Mouse (Mus musculus) hindbrain, embryonic 12.5 days (tissue): ENCODE data around the gene Tesmin. TPM values are rescaled to one million over a fixed set of nuclear protein-coding genes. Genes with fewer than 3 reads are reported as not detected.
A peak's percentile ranks its signal among the peaks of the same experiment; 100 is the strongest.

Experiments used
- ATAC-seq: fragments of 200-750 bp; cut with Nextera tagmentation; 2 replicates; pipeline ENCODE4 v1.8.0; 2017; ENCODE audit warnings: moderate TSS enrichment; ENCODE audit not compliant: low FRiP score
- H3K27ac ChIP-seq: fragments of 300-500 bp; sonication (generic); 2 replicates; pipeline ENCODE4 v1.5.1; 2016; ENCODE audit warnings: mild to moderate bottlenecking
- H3K27me3 ChIP-seq: fragments of 300-500 bp; sonication (generic); 2 replicates; pipeline ENCODE4 v1.6.1; 2016; ENCODE audit warnings: mild to moderate bottlenecking
- H3K36me3 ChIP-seq: fragments of 300-500 bp; sonication (generic); 2 replicates; pipeline ENCODE4 v1.6.1; 2016; ENCODE audit warnings: mild to moderate bottlenecking
- H3K4me1 ChIP-seq: fragments of 300-500 bp; sonication (generic); 2 replicates; pipeline ENCODE4 v1.6.1; 2016
- H3K4me2 ChIP-seq: fragments of 300-500 bp; sonication (generic); replicated peaks from 2 replicates; pipeline ENCODE4 v1.6.1; 2016; ENCODE audit warnings: mild to moderate bottlenecking
- H3K4me3 ChIP-seq: fragments of 300-500 bp; sonication (generic); 2 replicates; pipeline ENCODE4 v1.5.1; 2016; ENCODE audit warnings: mild to moderate bottlenecking
- H3K9ac ChIP-seq: fragments of 300-500 bp; sonication (generic); 2 replicates; pipeline ENCODE4 v1.6.1; 2016; ENCODE audit warnings: mild to moderate bottlenecking, moderate library complexity
- H3K9me3 ChIP-seq: fragments of 300-500 bp; sonication (generic); replicated peaks from 2 replicates; pipeline ENCODE4 v1.6.1; 2016; ENCODE audit warnings: mild to moderate bottlenecking
- WGBS: fragments of 180-500 bp; shearing (Covaris S2); methylation state at CpG from one replicate; pipeline ENCODE4 v1.1.7; 2016; 5-methylcytosine and 5-hydroxymethylcytosine counted together
- polyA plus RNA-seq: library from polyadenylated mRNA; unstranded; fragments of >200 nt; fragmentation: Nextera tagmentation; extraction: Ambion mirVana; gene quantifications from 2 replicates; pipeline ENCODE4 v1.2.1, GENCODE M21; 2016

Gene Tesmin
- polyA plus RNA-seq, 1 experiment from 2014 or later: 0.71 TPM

DNA sequence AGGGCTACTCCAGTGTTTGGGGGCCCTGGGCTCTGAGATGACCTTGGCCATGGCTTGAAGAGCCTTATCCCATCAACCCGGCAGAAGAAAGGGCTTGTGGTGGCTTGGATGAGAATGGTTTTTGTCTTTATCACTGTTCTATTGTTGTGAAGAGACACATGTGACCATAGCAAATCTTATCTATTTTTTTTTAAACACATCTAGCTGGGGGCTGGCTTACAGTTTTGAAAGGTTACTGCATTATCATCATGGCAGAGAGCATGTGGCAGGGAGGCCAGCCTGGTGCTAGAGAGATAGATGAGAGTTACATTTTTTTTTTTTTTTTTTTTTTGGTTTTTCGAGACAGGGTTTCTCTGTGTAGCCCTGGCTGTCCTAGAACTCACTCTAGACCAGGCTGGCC, 43.3 kb downstream of the Tesmin start:
- H3K4me2 ChIP-seq: no peak overlapping the region
- peaks cover 13% of the 10 kb centered on the region for H3K4me1 ChIP-seq
- no peak for ATAC-seq
- no peak overlapping the region for H3K4me3 ChIP-seq
- H3K9me3 ChIP-seq: no peaks in the 10 kb centered on the region
- WGBS: 89% methylated on average over 1 of the region's 2 CpGs
- H3K27me3 ChIP-seq: no peaks in the 10 kb centered on the region
- H3K27ac ChIP-seq: no peak overlapping the region
- H3K36me3 ChIP-seq: no peaks in the 10 kb centered on the region
- H3K9ac ChIP-seq: no peak overlapping the region

- WGBS: 39% methylated on average over 4 of the region's 4 CpGs
- H3K36me3 ChIP-seq: no peaks in the 10 kb centered on the region
- no peak overlapping the region for H3K4me2 ChIP-seq
- H3K9me3 ChIP-seq: no peaks in the 10 kb centered on the region
- 0 out of 2 replicates have a peak, but pooled peaks cover 5% of the 10 kb centered on the region for H3K27me3 ChIP-seq
- H3K27ac ChIP-seq: no peak overlapping the region
- H3K9ac ChIP-seq: 0 out of 2 replicates have a peak overlapping the region, but pooled peaks have one; percentile 25
- H3K4me3 ChIP-seq: no peak overlapping the region
- H3K4me1 ChIP-seq: peaks cover 11% of the 10 kb centered on the region
- no peak for ATAC-seq
These were observed 45.5 kb downstream of the Tesmin start for GRCm38 (mm10) chr19:3434124-3434523.

DNA sequence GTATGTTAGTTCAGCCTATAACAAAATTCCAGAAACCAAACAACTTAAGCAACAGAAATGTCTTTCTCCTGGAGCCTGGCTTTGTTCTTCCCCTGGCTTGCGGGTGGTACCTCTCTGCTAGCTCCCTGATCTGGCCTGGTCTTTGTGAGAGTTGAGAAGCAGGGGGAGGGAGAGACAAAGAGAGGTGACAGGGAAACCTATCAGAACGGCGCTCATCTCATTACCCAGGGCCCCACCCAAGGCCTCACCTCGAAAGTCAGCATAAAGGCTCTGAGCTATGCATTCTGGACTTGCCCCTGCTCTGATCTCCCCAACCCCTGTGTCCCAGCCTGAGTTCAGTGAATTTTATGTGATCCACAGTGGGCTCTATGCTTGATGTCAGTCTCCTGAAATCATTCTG, 46.0 kb downstream of the Tesmin start:
- no peak for ATAC-seq
- no peak overlapping the region for H3K4me3 ChIP-seq
- no peaks in the 10 kb centered on the region for H3K36me3 ChIP-seq
- 39% methylated on average over 4 of the region's 4 CpGs for WGBS
- H3K27ac ChIP-seq: no peak overlapping the region
- H3K4me1 ChIP-seq: 0 out of 2 replicates have a peak, but pooled peaks cover 6% of the 10 kb centered on the region
- 0 out of 2 replicates have a peak, but pooled peaks cover 5% of the 10 kb centered on the region for H3K27me3 ChIP-seq
- H3K9me3 ChIP-seq: no peaks in the 10 kb centered on the region
- H3K9ac ChIP-seq: no peak overlapping the region
- H3K4me2 ChIP-seq: no peak overlapping the region

DNA sequence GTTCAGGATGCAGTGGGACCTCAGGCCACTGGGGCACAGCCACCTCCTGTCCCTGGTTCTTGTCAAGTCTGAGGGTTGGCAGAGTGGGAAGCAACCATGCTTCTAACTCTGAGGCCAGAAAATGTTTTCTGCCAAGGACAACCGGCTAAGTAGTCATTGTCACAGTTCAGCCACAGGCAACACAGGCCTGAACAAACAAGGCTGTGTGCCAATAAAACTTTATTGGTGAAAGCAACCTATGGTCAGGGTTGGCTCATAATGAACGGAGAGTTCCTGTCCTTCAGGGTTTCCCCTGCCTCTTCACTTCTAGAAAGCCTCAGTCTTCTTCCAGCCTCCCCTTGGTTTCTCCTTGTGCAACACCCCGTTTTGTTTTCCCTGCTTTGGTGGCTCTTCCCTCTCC, 47.2 kb downstream of the Tesmin start:
- Histone ChIP-seq H3K4me3 (no peak overlapping the region), H3K9me3 (no peaks in the 10 kb centered on the region), H3K36me3 (no peaks in the 10 kb centered on the region), H3K27me3 (0 out of 2 replicates have a peak, but pooled peaks cover 5% of the 10 kb centered on the region), H3K4me2 (no peak overlapping the region), H3K4me1 (0 out of 2 replicates have a peak, but pooled peaks cover 6% of the 10 kb centered on the region), H3K27ac (no peak overlapping the region), H3K9ac (no peak overlapping the region)
- no peak for ATAC-seq
- WGBS: 72% methylated on average over 3 of the region's 3 CpGs

GRCm38 (mm10) chr19:3436840-3437239, 48.2 kb downstream of the Tesmin start:
- no peak for ATAC-seq

GRCm38 (mm10) chr19:3437980-3438379, 49.3 kb downstream of the Tesmin start:
- no peaks in the 10 kb centered on the region for H3K36me3 ChIP-seq
- ATAC-seq: no peak
- 73% methylated on average over 5 of the region's 5 CpGs for WGBS

More at GRCm38 (mm10) chr19:3436840-3437239, 48.2 kb downstream of the Tesmin start:
- Histone ChIP-seq H3K9me3 (no peaks in the 10 kb centered on the region), H3K36me3 (no peaks in the 10 kb centered on the region), H3K4me3 (no peak overlapping the region), H3K4me1 (0 out of 2 replicates have a peak, but pooled peaks cover 9% of the 10 kb centered on the region), H3K4me2 (no peak overlapping the region), H3K27ac (no peak overlapping the region), H3K27me3 (0 out of 2 replicates have a peak, but pooled peaks cover 5% of the 10 kb centered on the region), H3K9ac (no peak overlapping the region)
- WGBS: 56% methylated on average over 9 of the region's 9 CpGs

GRCm38 (mm10) chr19:3440667-3441066, 52.0 kb downstream of the Tesmin start:
- ATAC-seq: peak; percentile 27; the same call in 1 of the 2 replicates
- Histone ChIP-seq H3K9me3 (no peaks in the 10 kb centered on the region), H3K36me3 (no peaks in the 10 kb centered on the region), H3K4me2 (no peak overlapping the region), H3K4me3 (no peak overlapping the region), H3K9ac (no peak overlapping the region), H3K27ac (no peak overlapping the region), H3K27me3 (0 out of 2 replicates have a peak, but pooled peaks cover 5% of the 10 kb centered on the region), H3K4me1 (0 out of 2 replicates have a peak, but pooled peaks cover 3% of the 10 kb centered on the region)
- 71% methylated on average over 5 of the region's 5 CpGs for WGBS

More at GRCm38 (mm10) chr19:3437980-3438379, 49.3 kb downstream of the Tesmin start:
- no peaks in the 10 kb centered on the region for H3K9me3 ChIP-seq
- no peak overlapping the region for H3K9ac ChIP-seq
- H3K27me3 ChIP-seq: 0 out of 2 replicates have a peak, but pooled peaks cover 5% of the 10 kb centered on the region
- no peak overlapping the region for H3K4me2 ChIP-seq
- no peak overlapping the region for H3K4me3 ChIP-seq
- no peak overlapping the region for H3K27ac ChIP-seq
- 0 out of 2 replicates have a peak, but pooled peaks cover 9% of the 10 kb centered on the region for H3K4me1 ChIP-seq

GRCm38 (mm10) chr19:3441092-3441491, 52.4 kb downstream of the Tesmin start:
- peak; percentile 61 for ATAC-seq
- Histone ChIP-seq H3K9me3 (no peaks in the 10 kb centered on the region), H3K4me3 (no peak overlapping the region), H3K9ac (no peak overlapping the region), H3K36me3 (no peaks in the 10 kb centered on the region), H3K27me3 (0 out of 2 replicates have a peak, but pooled peaks cover 5% of the 10 kb centered on the region), H3K27ac (no peak overlapping the region), H3K4me1 (0 out of 2 replicates have a peak, but pooled peaks cover 3% of the 10 kb centered on the region), H3K4me2 (no peak overlapping the region)
- 61% methylated on average over 10 of the region's 10 CpGs for WGBS

GRCm38 (mm10) chr19:3447348-3447747, 58.7 kb downstream of the Tesmin start:
- Histone ChIP-seq H3K4me1 (peaks cover 3% of the 10 kb centered on the region; the same call in 1 of the 2 replicates), H3K9ac (no peak overlapping the region), H3K9me3 (no peaks in the 10 kb centered on the region; the same call in 1 of the 2 replicates), H3K36me3 (no peaks in the 10 kb centered on the region), H3K4me3 (no peak overlapping the region), H3K27ac (no peak overlapping the region), H3K27me3 (no peaks in the 10 kb centered on the region), H3K4me2 (no peak overlapping the region)
- 61% methylated on average over 3 of the region's 3 CpGs for WGBS
- no peak for ATAC-seq

GRCm38 (mm10) chr19:3449248-3449647, 60.6 kb downstream of the Tesmin start:
- WGBS: 84% methylated on average over 3 of the region's 3 CpGs
- H3K9ac ChIP-seq: no peak overlapping the region
- H3K4me2 ChIP-seq: no peak overlapping the region

GRCm38 (mm10) chr19:3450714-3451113, 62.1 kb downstream of the Tesmin start:
- Histone ChIP-seq H3K4me2 (no peak overlapping the region), H3K4me3 (no peak overlapping the region), H3K4me1 (peaks cover 3% of the 10 kb centered on the region; the same call in 1 of the 2 replicates), H3K27me3 (no peaks in the 10 kb centered on the region), H3K9me3 (no peaks in the 10 kb centered on the region; the same call in 1 of the 2 replicates), H3K9ac (no peak overlapping the region), H3K27ac (no peak overlapping the region), H3K36me3 (peaks cover 30% of the 10 kb centered on the region)
- peak; percentile 9; the same call in 1 of the 2 replicates for ATAC-seq
- 93% methylated on average over 3 of the region's 3 CpGs for WGBS

More at GRCm38 (mm10) chr19:3449248-3449647, 60.6 kb downstream of the Tesmin start:
- ATAC-seq: no peak
- H3K9me3 ChIP-seq: no peaks in the 10 kb centered on the region; the same call in 1 of the 2 replicates
- peaks cover 3% of the 10 kb centered on the region; the same call in 1 of the 2 replicates for H3K4me1 ChIP-seq
- no peak overlapping the region for H3K4me3 ChIP-seq
- H3K36me3 ChIP-seq: peaks cover 15% of the 10 kb centered on the region
- no peaks in the 10 kb centered on the region for H3K27me3 ChIP-seq
- H3K27ac ChIP-seq: no peak overlapping the region

- H3K27ac ChIP-seq: no peak overlapping the region
- WGBS: 26% methylated on average over 6 of the region's 6 CpGs
These were observed 62.5 kb downstream of the Tesmin start for GRCm38 (mm10) chr19:3451170-3451569.

More at GRCm38 (mm10) chr19:3451170-3451569, 62.5 kb downstream of the Tesmin start:
- ATAC-seq: peak; percentile 83
- peaks cover 3% of the 10 kb centered on the region; the same call in 1 of the 2 replicates for H3K4me1 ChIP-seq
- H3K9me3 ChIP-seq: no peaks in the 10 kb centered on the region; the same call in 1 of the 2 replicates
- H3K9ac ChIP-seq: no peak overlapping the region
- no peak overlapping the region for H3K4me3 ChIP-seq
- peaks cover 34% of the 10 kb centered on the region for H3K36me3 ChIP-seq
- no peaks in the 10 kb centered on the region for H3K27me3 ChIP-seq
- no peak overlapping the region for H3K4me2 ChIP-seq
